Mouse (Mus musculus) neural tube, embryonic 13.5 days (tissue): ENCODE measurements around the gene Ewsr1. TPM values are rescaled to one million over a fixed set of nuclear protein-coding genes. Genes with fewer than 3 reads are reported as not detected.
A peak's percentile ranks its signal among the peaks of the same experiment; 100 is the strongest.

Experiments used
- ATAC-seq: fragments of 200-750 bp; cut with Nextera tagmentation; 2 replicates; pipeline ENCODE4 v1.8.0; 2017; ENCODE audit warnings: low read depth, mild to moderate bottlenecking, moderate TSS enrichment, moderate library complexity
- H3K27ac ChIP-seq: fragments of 300-500 bp; sonication (generic); replicated peaks from 2 replicates; pipeline ENCODE4 v1.5.1; 2015; ENCODE audit warnings: moderate library complexity, mild to moderate bottlenecking, inconsistent platforms
- H3K27me3 ChIP-seq: fragments of 300-500 bp; sonication (generic); 2 replicates; pipeline ENCODE4 v1.6.1; 2015; ENCODE audit warnings: mild to moderate bottlenecking, inconsistent platforms
- H3K36me3 ChIP-seq: fragments of 300-500 bp; sonication (generic); 2 replicates; pipeline ENCODE4 v1.6.1; 2015; ENCODE audit warnings: mild to moderate bottlenecking, inconsistent platforms
- H3K4me1 ChIP-seq: fragments of 300-500 bp; sonication (generic); replicated peaks from 2 replicates; pipeline ENCODE4 v1.6.1; 2015; ENCODE audit warnings: inconsistent platforms
- H3K4me2 ChIP-seq: fragments of 300-500 bp; sonication (generic); 2 replicates; pipeline ENCODE4 v1.6.1; 2015; ENCODE audit warnings: inconsistent platforms, mild to moderate bottlenecking, moderate library complexity
- H3K4me3 ChIP-seq: fragments of 300-500 bp; sonication (generic); 2 replicates; pipeline ENCODE4 v1.5.1; 2015; ENCODE audit warnings: mild to moderate bottlenecking, inconsistent platforms
- H3K9ac ChIP-seq: fragments of 300-500 bp; sonication (generic); 2 replicates; pipeline ENCODE4 v1.6.1; 2015; ENCODE audit warnings: moderate library complexity, mild to moderate bottlenecking, inconsistent platforms
- H3K9me3 ChIP-seq: fragments of 300-500 bp; sonication (generic); 2 replicates; pipeline ENCODE4 v1.6.1; 2016; ENCODE audit warnings: inconsistent platforms
- WGBS: fragments of 180-500 bp; shearing (Covaris S2); methylation state at CpG from one replicate; pipeline ENCODE4 v1.1.7; 2015; 5-methylcytosine and 5-hydroxymethylcytosine counted together
- polyA plus RNA-seq: library from polyadenylated mRNA; unstranded; fragments of >200 nt; fragmentation: Nextera tagmentation; extraction: Ambion mirVana; gene quantifications from 2 replicates; pipeline ENCODE4 v1.2.1, GENCODE M21; 2015

Gene Ewsr1
- 624 and 700 TPM in 2 replicates for polyA plus RNA-seq

DNA sequence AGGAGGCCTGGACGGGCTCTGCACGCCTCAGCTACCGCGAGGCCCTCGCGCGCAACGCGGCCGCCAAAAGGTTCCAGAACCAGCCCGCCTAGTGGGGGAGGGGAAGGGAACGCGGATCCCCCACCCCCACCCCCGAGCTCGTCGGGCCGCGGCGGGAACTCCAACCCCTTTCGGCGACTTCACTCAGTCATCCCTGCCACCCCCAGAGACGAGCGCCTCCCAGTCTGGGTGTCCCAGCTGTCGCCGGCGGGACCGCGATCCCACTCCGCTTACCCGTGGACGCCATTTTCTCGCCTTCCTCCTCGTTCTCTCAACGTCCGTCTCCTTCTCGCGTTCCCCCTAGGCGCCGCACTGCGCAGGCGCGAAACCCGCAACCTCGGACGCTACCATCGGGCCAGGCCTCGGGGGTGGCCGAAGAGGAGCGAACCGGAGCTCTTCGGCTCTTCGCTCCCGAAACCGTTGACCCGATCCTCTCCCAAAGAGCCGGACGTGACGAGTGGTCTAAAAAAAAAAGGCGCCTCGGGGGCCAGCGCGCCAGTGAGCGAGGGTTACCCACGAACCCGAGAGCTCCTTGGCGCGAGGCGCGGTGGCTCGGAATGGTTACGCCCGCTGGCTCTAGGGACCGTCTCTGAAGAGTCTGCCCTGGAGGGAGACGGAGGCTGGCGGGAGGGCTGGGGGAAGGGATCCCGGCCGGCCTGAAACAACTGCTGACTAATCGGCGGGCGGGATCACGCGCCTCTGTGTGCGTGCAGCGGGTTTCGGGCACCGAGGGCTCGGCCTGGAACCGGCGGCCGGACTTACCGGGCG is at the start of gene Ewsr1, which contains the start of gene Rhbdd3:
Gene Ewsr1 (minus strand): TSS at position 531 of the 807 bp plus-strand sequence.
Gene Rhbdd3 (plus strand): TSS at position 191 of the 807 bp plus-strand sequence.
- peak; percentile 87 for ATAC-seq
- Histone ChIP-seq H3K9ac (peak within 1 kb of the TSS; percentile 99), H3K4me2 (peak within 1 kb of the TSS; percentile 95), H3K4me1 (peaks cover 43% of the 10 kb centered on the region), H3K27me3 (no peaks in the 10 kb centered on the region), H3K4me3 (peak within 1 kb of the TSS; percentile 100), H3K36me3 (peaks cover 10% of the 10 kb centered on the region), H3K27ac (peak within 1 kb of the TSS; percentile 99), H3K9me3 (no peaks in the 10 kb centered on the region)
- WGBS: under 1% methylated on average over 92 of the region's 92 CpGs

DNA sequence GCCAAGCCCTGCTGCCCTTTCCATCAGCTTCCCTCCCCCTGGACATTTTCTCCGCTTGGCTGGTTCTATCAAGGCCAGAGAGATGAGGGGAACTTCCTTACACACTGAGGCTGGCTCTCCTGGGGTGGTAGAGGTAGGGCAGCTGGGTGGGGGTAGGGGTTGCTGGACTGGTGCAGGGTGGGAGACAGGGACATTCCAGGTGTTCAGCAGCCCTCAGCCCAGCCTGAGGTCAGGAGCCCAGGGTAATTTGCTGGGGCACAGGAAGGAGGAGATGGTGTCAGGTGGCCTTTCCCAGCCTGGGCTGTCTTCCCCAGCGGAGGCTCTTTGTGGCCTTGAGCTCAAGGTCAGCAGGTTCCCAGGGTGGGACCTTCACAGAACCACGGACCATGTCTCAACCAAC is 46.5 kb upstream of the Ewsr1 start:
- H3K27me3 ChIP-seq: 0 out of 2 replicates have a peak, but pooled peaks cover under 1% of the 10 kb centered on the region
- peaks cover 31% of the 10 kb centered on the region for H3K4me1 ChIP-seq
- H3K9ac ChIP-seq: no peak overlapping the region
- no peaks in the 10 kb centered on the region for H3K9me3 ChIP-seq
- no peak overlapping the region for H3K4me3 ChIP-seq
- WGBS: 85% methylated on average over 3 of the region's 3 CpGs
- no peaks in the 10 kb centered on the region for H3K36me3 ChIP-seq
- ATAC-seq: no peak
- no peak overlapping the region for H3K27ac ChIP-seq
- no peak overlapping the region for H3K4me2 ChIP-seq

DNA sequence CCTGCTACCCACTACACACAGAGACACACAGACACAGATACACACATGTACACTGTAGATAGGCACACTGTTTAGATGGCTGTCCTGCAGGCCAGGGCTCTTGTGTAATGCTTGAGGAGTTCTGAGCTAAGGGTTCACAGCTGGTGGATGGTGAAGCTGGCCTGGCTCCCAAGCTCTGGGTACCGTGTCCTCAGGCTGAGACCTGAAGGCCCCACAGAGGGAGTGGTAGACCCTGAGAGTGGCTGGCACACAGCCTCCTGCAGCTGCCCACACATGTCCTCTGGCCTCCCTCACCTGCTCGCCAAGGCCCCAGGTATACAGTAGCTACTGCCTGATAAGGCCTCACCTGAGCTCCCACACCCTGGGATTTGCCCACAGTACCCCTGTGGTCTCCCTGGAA is 42.9 kb upstream of the Ewsr1 start:
- ATAC-seq: no peak
- H3K4me1 ChIP-seq: peaks cover 12% of the 10 kb centered on the region
- no peaks in the 10 kb centered on the region for H3K9me3 ChIP-seq
- no peak overlapping the region for H3K4me3 ChIP-seq
- 94% methylated on average over 2 of the region's 2 CpGs for WGBS
- H3K27ac ChIP-seq: no peak overlapping the region
- H3K9ac ChIP-seq: no peak overlapping the region
- H3K4me2 ChIP-seq: no peak overlapping the region
- no peaks in the 10 kb centered on the region for H3K27me3 ChIP-seq
- no peaks in the 10 kb centered on the region for H3K36me3 ChIP-seq

DNA sequence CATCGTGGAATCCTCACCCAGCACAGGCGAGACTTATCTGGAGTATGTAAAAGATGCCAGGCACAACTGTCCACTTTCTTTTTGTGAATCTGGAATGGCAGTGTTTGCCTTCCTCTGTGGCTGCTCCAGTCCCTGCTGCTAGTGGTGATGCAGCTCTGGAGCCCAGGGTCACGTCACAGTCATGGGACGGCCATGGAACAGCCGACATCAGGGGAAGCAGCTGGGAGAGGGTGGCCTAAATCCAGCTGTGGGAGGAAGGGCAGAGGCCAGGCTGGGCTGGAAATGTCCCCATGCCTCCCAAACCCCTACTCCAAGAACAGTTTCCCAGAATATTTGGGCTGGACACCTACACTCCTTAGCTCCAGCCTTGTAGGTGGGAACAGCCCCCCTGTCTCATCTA is 42.2 kb upstream of the Ewsr1 start:
- no peak overlapping the region for H3K4me3 ChIP-seq
- H3K4me2 ChIP-seq: no peak overlapping the region
- ATAC-seq: no peak
- no peak overlapping the region for H3K9ac ChIP-seq
- H3K4me1 ChIP-seq: peaks cover 12% of the 10 kb centered on the region
- 86% methylated on average over 5 of the region's 5 CpGs for WGBS
- H3K27ac ChIP-seq: no peak overlapping the region
- no peaks in the 10 kb centered on the region for H3K36me3 ChIP-seq
- H3K9me3 ChIP-seq: no peaks in the 10 kb centered on the region
- no peaks in the 10 kb centered on the region for H3K27me3 ChIP-seq

DNA sequence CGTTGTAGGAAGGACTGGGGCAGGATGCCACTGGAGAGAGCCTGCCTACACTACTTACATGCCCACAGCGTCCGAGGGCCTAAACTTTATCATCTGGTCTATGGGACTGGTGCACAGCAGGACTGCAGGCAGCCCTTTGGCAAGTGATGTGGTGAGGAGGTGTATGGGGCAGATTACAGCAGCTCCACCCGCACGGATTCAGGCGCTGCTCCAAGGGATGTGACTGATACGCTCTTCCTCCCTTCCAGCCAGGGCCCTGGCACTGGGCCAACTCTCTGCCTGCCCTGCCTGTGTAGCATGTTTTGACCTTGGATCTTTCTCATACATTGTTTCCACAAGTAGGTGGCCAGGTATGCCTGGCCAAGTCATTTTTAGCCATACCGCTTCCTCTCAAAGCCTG is 41.6 kb upstream of the Ewsr1 start:
- Histone ChIP-seq H3K9me3 (no peaks in the 10 kb centered on the region), H3K4me2 (no peak overlapping the region), H3K4me3 (no peak overlapping the region), H3K27me3 (no peaks in the 10 kb centered on the region), H3K36me3 (no peaks in the 10 kb centered on the region), H3K27ac (no peak overlapping the region), H3K4me1 (peaks cover 12% of the 10 kb centered on the region), H3K9ac (no peak overlapping the region)
- ATAC-seq: peak; percentile 47; the same call in 1 of the 2 replicates
- 45% methylated on average over 8 of the region's 8 CpGs for WGBS

DNA sequence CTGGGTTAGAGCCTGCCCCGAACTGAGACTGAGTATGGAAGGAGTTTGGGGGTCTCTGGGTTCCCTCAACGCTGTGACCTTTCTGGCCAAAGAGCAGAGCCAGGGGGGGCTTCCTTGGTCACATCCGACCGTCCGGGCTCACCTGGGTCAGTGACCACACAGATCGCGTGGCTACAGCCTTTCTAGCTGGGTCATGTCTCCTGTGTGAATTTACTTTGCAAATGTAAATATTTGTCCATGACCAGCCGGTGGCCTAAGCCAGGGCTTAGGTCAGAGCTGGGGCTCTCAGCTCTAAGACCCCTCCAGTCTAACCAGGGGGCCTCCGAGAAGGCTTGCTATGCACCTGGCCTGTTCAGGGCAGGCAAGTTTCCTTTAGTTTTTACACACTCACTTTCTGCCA is 40.3 kb upstream of the Ewsr1 start:
- H3K9me3 ChIP-seq: no peaks in the 10 kb centered on the region
- peaks cover 12% of the 10 kb centered on the region for H3K4me1 ChIP-seq
- H3K4me3 ChIP-seq: no peak overlapping the region
- no peaks in the 10 kb centered on the region for H3K36me3 ChIP-seq
- WGBS: 84% methylated on average over 9 of the region's 9 CpGs
- H3K27me3 ChIP-seq: no peaks in the 10 kb centered on the region
- no peak overlapping the region for H3K9ac ChIP-seq
- no peak for ATAC-seq
- H3K27ac ChIP-seq: no peak overlapping the region
- no peak overlapping the region for H3K4me2 ChIP-seq

DNA sequence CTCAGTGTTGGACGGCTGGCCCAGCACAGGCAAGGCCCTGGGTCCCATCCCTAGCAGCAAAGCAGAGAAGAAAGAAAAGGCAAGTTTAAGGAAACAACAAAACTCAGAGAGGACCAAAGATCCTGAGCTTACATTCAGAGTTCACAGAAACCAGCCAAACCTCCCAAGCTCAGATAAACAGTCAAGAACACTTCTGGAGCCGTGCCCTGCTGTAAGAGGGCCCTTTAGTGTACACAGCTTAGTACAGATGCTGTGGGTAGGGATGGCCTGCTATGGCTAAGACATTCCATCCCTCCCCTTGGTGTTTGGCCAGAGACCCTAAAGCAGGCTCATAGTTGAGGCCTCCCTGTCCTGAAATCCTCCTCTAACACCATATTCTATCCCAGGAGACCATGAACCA is 39.6 kb upstream of the Ewsr1 start:
- H3K27me3 ChIP-seq: no peaks in the 10 kb centered on the region
- no peak overlapping the region for H3K4me3 ChIP-seq
- H3K4me1 ChIP-seq: peaks cover 12% of the 10 kb centered on the region
- no peaks in the 10 kb centered on the region for H3K9me3 ChIP-seq
- no peak for ATAC-seq
- H3K36me3 ChIP-seq: no peaks in the 10 kb centered on the region
- no peak overlapping the region for H3K9ac ChIP-seq
- H3K4me2 ChIP-seq: no peak overlapping the region
- WGBS: 94% methylated on average over 2 of the region's 2 CpGs
- no peak overlapping the region for H3K27ac ChIP-seq

DNA sequence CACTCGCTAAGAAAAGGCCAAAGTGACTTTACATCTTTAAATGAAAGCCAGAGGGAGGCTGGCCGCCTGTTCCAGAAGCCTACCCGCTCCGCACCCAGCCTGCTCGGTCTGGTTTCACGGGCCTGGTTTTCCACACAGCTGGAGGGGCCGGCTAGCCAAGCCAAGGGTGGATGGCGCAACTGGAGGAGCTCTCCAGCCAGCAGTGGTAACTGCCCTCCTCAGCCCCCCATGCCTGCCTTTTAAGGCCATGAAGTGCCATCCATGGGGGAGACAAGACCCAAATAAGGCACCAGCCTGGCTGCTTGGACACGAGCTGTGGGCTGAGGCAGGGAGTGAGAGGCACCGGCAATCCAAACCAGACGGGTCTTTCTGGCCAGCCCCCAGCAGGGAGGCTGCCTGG is 36.8 kb upstream of the Ewsr1 start:
- H3K36me3 ChIP-seq: no peaks in the 10 kb centered on the region
- no peak for ATAC-seq
- peaks cover 10% of the 10 kb centered on the region for H3K4me1 ChIP-seq
- no peaks in the 10 kb centered on the region for H3K27me3 ChIP-seq
- no peak overlapping the region for H3K9ac ChIP-seq
- no peak overlapping the region for H3K27ac ChIP-seq
- no peak overlapping the region for H3K4me2 ChIP-seq
- H3K9me3 ChIP-seq: no peaks in the 10 kb centered on the region
- 81% methylated on average over 11 of the region's 11 CpGs for WGBS
- H3K4me3 ChIP-seq: no peak overlapping the region

DNA sequence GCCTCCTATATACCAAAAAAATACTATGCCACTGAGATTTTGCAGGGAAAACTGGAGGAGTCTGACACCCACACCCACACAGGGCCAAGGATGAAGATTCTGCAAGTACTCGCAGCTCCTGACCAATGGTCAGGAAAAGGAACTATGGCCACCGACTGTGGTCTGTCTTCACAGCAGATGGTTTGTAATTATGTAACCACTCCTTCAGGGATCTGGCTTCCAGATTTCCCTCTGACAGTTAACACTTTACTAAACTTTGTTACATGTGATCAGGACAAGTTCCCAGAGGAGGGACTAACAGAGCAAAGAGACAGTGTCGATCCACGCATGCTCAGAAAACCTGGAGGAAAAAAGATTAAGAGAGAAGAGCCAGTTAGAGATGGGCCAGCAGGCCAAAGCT is 33.7 kb upstream of the Ewsr1 start:
- Histone ChIP-seq H3K36me3 (no peaks in the 10 kb centered on the region), H3K9ac (no peak overlapping the region), H3K4me1 (peaks cover 24% of the 10 kb centered on the region), H3K27me3 (no peaks in the 10 kb centered on the region), H3K9me3 (no peaks in the 10 kb centered on the region), H3K27ac (no peak overlapping the region), H3K4me2 (no peak overlapping the region), H3K4me3 (no peak overlapping the region)
- WGBS: 85% methylated on average over 4 of the region's 4 CpGs
- no peak for ATAC-seq

DNA sequence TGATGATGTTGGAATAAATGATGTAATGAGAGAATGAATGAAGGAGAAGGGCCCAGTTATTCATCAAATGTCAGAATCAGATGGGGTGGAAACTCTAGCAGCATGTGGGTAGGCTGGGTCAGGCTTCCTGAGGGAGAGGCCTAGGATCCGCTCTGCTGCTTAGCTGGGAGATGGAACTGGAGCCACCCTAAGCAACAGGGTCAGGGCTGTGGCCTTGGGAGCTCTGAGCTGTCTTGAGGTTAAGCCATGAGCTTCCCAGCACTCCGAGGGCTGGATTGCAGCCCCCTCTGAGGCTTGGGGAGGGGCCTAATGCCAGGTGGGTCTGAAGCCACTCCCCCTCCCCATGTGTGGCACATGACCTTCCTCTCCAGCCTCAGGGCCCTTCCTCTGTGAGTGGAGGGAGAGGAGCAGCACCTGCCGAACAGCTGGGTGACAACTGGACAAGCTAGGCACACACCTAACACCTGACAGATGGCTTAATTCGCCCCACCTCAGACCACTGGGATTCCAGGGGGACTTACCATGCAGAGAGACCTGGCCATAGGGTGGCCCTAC is 31.1 kb upstream of the Ewsr1 start:
- no peaks in the 10 kb centered on the region for H3K9me3 ChIP-seq
- peaks cover 26% of the 10 kb centered on the region for H3K4me1 ChIP-seq
- no peaks in the 10 kb centered on the region for H3K36me3 ChIP-seq
- 53% methylated on average over 4 of the region's 4 CpGs for WGBS
- H3K4me3 ChIP-seq: no peak overlapping the region
- no peak for ATAC-seq
- H3K27me3 ChIP-seq: no peaks in the 10 kb centered on the region
- no peak overlapping the region for H3K9ac ChIP-seq
- H3K27ac ChIP-seq: no peak overlapping the region
- no peak overlapping the region for H3K4me2 ChIP-seq

DNA sequence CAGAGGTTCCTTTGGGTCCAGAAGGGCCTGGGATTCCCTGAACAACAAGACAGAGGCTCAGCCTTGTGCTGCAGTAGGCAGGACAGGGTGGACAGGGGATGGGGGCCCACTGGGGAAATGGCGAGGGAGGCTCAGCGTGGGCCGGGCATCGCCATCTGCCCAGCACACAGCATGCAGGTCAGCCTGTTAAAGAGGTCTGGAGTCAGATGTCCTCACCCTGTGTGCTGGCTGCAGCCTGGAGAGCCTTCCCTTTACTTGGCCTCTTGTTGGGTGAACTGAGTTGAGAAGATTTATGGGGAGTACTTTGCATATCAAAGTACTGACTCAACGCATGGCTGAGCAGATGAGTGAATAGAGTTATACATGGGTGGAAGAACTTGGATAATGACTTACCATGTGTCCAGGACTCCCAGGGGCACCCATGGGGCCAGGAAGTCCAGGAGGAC is 30.0 kb upstream of the Ewsr1 start:
- Histone ChIP-seq H3K9ac (peak overlapping the region; percentile 41; the same call in 1 of the 2 replicates), H3K27me3 (no peaks in the 10 kb centered on the region), H3K4me1 (peaks cover 26% of the 10 kb centered on the region), H3K4me3 (no peak overlapping the region), H3K4me2 (peak overlapping the region; percentile 15), H3K36me3 (no peaks in the 10 kb centered on the region), H3K27ac (peak overlapping the region; percentile 81), H3K9me3 (no peaks in the 10 kb centered on the region)
- WGBS: 11% methylated on average over 5 of the region's 5 CpGs
- peak; percentile 77 for ATAC-seq

DNA sequence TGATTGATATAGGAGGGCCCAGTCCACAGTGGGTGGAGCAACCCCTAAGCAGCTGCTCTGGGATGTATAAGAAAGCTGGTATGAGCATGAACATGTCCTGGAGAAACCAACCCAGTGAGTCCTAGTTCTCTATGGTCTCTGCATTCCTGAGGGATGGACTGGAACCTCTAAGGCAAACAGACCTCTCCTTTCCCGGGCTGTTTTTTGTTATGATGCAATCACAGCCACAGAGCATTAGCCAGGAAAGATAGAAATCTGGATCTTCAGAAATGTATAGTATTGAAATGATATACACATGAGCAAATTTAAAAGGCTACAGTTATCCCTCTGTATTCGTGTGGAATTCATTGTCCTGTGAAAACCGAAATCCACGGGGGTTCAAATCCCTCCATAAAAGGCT is 26.6 kb upstream of the Ewsr1 start:
- no peak for ATAC-seq
- Histone ChIP-seq H3K27ac (no peak overlapping the region), H3K4me3 (no peak overlapping the region), H3K9ac (no peak overlapping the region), H3K27me3 (no peaks in the 10 kb centered on the region), H3K36me3 (no peaks in the 10 kb centered on the region), H3K4me2 (no peak overlapping the region), H3K4me1 (peaks cover 26% of the 10 kb centered on the region), H3K9me3 (no peaks in the 10 kb centered on the region)
- WGBS: 79% methylated on average over 4 of the region's 4 CpGs
